Mouse (Mus musculus): ENCODE data around the gene Ica1l.

DNA sequence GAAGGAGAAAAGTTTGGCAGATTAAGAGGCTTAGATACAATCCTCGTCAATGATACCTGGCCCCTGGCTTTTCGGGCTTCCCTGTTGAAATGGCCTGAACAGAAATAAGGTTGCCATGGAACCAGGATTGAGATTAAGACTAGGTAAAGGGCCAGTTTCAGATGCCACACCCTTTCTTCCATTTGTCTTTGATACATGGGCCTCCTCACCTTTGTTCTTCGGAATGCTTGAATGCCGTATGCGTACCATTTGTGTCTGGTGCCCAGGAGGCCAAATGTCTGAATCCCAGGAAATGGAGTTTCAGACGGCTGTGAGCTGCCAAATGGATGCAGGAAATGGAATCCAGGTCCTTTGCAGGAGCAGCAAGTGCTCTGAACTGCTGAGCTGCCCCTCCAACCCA lies 33.4 kb upstream of the Ica1l start:
- TF ChIP-seq POLR2A (IDR thresholded peaks at IDR 0.05; ENCODE audit: borderline replicate concordance, extremely low read depth, insufficient read depth, insufficient read length, poor library complexity, severe bottlenecking) (no peak), CTCF (IDR thresholded peaks at IDR 0.05; ENCODE audit: borderline replicate concordance, extremely low read depth, insufficient read depth, insufficient read length) (no peak)
